Mouse (Mus musculus) hindlimb bud, embryonic 11.5 days (tissue): ENCODE results near the gene Cpvl.
A peak's percentile ranks its signal among the peaks of the same experiment; 100 is the strongest.

Experiments
- DNase-seq: peaks from one replicate; pipeline ENCODE4 v3.0.0-alpha.2; 2012; ENCODE audit warnings: low read depth, low spot score; ENCODE audit errors: extremely low spot score

The Cpvl gene

GRCm38 (mm10) chr6:53937143-53938134 is 41.0 kb downstream of the Cpvl start:
- DNase-seq: no peak

DNA sequence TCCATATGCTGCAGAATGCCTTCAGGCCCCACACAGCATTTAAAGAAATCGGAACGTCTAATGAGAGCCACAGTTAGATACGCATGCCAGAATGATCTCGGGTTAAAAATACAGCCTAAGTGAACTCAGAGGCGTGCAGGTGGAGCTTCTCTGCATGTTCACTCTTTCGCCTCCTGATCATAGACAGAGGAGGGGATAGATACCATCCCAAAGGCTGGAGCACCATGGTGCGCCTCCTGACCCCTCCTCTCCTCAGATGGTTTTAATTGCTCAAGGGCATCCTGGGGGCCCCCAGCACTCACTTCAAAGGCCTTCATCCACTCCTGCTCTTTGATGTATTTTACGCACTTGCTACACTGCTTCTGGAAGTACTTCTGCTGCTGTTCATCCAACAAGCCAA is 46.9 kb downstream of the Cpvl start:
- DNase-seq: no peak

DNA sequence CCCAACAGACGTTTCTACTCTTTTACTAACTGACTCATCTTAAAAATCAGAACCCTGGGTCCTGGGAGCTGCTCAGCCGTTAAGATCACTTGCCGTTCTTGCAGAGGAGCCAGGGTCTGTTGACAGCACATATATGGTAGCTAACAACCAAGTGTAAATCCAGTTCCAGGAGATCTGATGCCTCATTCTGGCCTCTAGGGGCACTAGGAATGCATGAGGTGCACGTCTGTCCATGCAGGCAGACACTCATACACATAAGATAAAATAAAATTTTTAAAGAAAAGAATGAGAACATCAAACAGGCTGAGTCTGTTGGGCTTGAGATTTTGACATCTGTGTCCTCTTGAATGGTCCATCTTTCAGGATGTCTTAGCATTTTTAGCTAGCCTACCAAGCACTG is 48.6 kb downstream of the Cpvl start:
- DNase-seq: no peak

GRCm38 (mm10) chr6:53926197-53926596 is 52.3 kb downstream of the Cpvl start:
- DNase-seq: no peak

- no peak for DNase-seq
These were observed 53.3 kb downstream of the Cpvl start for GRCm38 (mm10) chr6:53925192-53925591.

GRCm38 (mm10) chr6:53920041-53920440 is 58.4 kb downstream of the Cpvl start:
- DNase-seq: no peak

GRCm38 (mm10) chr6:53917026-53917558 is 61.4 kb downstream of the Cpvl start:
- DNase-seq: no peak

- no peak for DNase-seq
These were observed 63.1 kb downstream of the Cpvl start for GRCm38 (mm10) chr6:53915347-53915746.

DNA sequence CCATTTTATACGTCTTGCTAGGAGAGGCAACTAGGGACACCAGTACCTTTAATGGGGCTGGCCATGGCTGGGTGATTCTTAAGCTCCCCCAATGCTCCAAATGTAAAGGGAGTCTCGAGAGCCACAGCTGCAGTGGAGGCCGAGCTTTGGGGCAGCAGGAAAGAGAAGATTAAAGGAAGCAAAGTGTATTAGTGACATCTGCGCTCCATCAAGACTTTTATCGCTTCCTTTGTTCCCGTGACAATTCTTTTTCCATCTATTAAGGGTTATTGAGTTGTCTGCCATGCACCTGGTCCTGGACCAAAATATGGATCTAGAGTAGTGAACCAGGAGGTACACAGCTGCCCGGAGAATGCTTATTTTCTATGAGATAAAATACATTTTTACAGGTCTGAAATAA is 65.3 kb downstream of the Cpvl start:
- peak; percentile 70 for DNase-seq

GRCm38 (mm10) chr6:53912112-53912782 is 66.2 kb downstream of the Cpvl start:
- DNase-seq: peak; percentile 72

DNA sequence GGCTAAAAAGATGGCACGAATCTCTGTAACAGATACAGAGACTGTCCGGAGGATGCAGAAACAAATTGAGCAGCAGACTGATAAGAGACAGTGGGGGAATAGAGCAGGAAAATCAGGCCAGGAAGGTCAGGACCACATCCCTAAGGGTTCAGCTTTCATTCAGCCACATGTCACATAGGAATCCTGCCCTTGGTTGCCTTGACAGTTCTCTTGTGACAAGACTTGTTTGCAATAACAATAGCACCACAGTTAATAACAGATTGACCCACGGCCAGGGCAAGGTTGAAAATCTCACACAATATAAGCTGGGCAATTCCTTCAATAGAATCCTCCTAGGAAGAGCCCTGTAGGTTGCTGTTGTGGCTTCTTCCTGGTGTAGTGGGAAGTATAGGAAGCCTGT is 68.5 kb downstream of the Cpvl start:
- DNase-seq: no peak

DNA sequence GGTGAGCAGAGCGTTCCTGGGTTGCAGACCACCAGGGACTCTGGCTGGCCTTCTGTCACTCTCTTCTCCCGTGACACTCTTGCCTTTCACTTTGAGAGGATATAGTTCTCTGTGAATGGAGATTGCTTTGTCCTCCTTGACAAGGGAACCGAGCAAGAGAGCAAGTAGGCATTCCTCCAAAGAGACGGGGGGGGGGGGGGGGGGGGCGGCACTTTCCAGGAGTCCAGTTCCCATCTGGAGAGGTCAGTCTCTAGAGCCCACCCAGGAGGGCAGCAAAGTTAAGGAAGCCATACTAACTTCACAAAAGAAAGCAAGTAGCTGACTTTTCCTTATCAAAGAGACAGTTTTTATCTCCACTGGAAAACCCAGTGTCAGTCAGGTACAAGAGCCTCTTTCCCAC is 69.0 kb downstream of the Cpvl start:
- no peak for DNase-seq

- no peak for DNase-seq
These were observed 71.6 kb downstream of the Cpvl start for GRCm38 (mm10) chr6:53906871-53907270.

DNA sequence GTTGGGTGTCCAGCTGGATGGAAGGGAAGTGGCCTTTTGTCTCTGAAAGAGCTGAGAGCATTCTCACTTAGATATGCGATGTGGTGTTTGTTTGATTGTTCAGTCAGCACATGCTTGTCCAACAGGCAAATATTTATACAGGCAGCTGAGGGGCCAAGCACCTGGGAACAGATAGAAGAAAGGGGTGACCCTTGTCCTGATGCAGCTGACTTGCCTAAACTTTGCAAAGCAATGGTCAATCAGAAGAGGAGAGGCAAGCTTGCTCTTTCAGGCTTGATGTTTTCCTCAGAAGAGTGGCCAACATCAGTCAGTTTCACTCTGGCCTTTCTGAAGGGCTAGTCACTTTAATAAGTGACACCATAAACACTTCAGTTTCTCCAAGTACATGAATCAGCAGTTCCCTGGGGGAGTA is 72.4 kb downstream of the Cpvl start:
- no peak for DNase-seq

GRCm38 (mm10) chr6:53905576-53905975 is 72.9 kb downstream of the Cpvl start:
- no peak for DNase-seq

DNA sequence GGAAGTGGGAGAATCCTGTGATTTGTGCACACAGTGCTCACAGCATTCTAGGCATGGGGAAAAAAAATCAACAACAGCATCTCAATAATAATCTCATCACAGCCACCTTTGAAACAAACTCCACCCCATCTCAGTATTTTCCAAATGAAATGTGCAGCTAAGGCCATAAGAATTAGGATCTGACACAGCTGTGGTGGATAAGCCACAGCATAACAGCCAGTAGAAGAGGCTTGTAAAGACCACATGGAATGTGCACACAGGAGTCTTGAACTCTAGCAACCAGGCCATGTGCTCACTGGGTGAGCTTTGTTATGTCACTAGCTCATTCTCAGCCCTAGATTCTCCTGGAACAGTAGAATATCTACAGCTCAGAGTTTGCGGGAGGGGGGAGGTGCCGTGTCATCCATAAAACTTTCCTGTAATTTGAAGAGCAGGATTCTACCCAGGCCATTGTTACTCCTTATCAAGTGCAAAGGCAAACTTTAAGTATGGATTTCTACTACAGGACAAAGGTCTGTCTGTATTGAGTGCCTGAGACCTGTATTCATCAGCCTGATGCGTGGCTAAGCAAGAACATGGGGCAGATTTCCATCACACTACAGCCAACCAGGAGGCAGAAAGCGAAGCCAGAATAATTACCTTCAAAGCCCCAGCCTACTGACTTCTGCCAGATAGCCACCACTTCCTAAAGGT is 73.6 kb downstream of the Cpvl start:
- DNase-seq: no peak

DNA sequence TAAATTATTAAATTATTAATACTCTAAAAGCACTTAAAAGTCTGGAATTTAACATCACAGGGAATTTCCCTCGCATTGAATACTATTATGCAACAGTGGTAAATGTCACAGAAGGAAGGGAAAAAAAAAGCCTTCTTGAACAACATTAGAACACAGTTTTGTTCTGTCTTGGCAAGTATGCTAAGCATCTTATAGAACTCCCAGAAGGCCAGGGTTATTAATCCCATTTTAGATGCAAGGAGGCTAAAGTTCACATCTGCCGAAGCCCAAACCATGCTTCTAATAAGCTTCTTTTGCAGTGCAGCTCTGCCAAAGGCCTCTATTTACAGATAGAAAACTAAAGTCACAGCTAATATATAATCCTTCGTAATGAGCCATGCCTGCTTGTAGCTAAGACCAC is 74.3 kb downstream of the Cpvl start:
- no peak for DNase-seq

DNA sequence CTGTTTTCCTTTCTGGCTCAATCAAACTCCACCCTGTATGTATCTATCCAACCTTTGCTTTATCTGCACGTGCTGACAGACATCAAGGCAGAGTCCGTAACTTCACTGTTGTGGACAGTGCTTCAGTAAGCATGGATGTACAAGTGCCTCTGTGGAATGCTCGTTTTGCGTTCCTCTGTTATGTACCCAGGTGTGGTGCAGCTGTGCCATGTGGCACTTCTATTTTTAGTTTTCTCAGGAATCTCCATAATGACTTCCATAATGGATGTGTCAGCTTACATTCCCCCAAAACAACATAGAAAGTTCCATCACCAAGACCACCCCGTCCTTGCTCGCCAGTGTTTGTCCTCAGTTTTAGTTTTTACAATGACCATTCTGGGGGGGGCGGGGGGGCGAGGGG is 76.7 kb downstream of the Cpvl start:
- no peak for DNase-seq

DNA sequence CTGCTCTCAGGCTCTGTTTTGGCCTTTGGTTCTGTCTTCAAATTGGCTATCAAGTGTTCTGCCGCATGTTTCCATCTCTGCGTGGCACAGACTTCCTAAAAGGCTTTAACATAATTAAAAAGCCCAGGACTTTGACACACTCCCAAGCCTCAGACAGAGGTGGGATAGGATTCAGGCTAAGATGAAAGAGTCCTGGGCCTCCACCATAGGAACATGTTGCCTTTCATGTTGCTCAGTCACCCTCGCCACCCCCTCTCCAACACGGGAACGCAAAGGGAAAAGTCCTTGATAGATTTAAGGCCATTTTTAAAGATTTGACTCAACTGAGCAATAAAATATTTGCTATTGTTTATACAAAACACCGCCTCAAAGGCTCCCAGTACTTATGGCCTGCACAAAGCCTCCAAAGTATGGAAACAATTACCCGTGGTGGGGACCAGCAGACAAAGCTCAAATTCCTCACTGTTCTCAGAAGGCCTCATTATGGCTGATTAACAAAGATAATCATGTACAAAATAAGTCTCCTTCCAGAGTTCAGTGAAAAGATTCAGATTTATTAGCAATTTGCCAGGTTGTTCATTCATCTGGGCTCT is 80.5 kb downstream of the Cpvl start:
- DNase-seq: peak; percentile 42

DNA sequence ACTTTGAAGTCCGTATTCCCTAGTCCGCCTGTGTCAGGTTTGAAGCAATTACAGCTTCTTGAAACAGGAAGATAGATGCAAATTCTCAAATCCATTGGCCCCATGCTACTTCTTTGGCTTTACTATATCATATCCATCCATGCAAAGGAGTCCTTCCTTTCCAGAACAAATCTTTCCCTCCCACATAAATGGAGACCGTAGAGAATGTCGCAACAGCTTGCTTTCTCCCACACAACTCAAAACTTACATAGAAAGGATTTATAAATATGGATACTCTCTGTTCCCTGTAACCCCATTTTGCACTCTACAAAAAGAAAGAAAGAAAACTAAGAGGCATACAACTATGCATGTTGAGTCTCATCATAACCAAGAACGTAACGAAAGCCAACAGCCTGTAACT is 81.3 kb downstream of the Cpvl start:
- DNase-seq: no peak

DNA sequence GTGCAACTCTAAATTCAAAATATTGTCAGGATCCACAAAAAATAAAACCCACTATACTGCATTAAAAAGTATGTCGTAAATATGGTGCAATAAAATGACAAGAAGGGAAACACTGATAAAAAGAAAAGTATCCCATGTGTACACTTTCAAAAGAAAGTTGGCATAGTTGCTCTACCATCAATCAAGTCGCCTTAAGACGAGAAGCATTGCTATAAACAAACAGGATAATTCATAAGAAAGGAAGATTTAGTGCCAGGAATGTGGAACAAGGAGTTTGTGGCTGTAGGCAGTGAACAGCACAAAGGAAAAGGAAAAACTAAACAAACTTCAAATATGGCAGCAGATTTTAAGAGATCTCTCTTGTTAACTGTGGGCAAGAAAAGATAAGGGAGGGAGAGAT is 84.7 kb downstream of the Cpvl start:
- DNase-seq: no peak
